Mouse (Mus musculus): Measurements from ENCODE around the gene Olfr94. TPM values are rescaled to one million over a fixed set of nuclear protein-coding genes. Genes with fewer than 3 reads are reported as not detected.

Olfr94 gene
- polyA plus RNA-seq, 1 experiment from 2014 or later, result not detected

GRCm38 (mm10) chr17:37218486-37218885, 17.7 kb upstream of the Olfr94 start:
- WGBS, result 92% methylated on average over 3 of the region's 3 CpGs
- no peak for DNase-seq (ENCODE audit: low spot score)
- H3K27ac ChIP-seq (replicated peaks; ENCODE audit: low read depth, low read length), result no peak overlapping the region

DNA sequence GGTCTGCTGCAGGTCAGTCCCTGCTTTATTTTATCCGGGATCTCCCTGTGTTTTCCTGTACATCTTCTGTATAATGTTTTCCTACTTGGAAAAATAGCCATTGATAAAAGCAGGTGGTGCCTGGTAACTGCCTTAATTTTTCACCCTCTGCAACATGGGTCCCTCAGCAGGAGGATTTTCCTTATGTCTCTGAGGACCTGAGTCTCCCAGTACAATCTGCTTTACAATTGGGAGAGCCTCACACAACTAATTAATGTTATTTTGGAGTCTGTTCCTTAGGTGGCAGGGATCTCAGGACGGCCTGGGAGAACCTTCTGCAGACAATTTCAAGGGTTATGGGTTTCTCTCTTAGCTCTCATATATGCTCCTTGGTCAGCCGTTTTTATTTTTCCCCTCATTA, 12.2 kb upstream of the Olfr94 start, which contains the start of gene Olfr95:
Gene Olfr95, minus strand, starts transcription at position 101 of the 400 bp plus-strand sequence.
- 69% methylated on average over 3 of the region's 3 CpGs for WGBS
- Histone ChIP-seq H3K4me3 (ENCODE audit: low read depth, low read length) (no peak within 1 kb of the TSS), H3K4me1 (ENCODE audit: control insufficient read depth, insufficient read depth, low read length) (no peaks in the 10 kb centered on the region; the same call in 1 of the 2 replicates), H3K9me3 (replicated peaks; ENCODE audit: control insufficient read depth, low read length) (no peaks in the 10 kb centered on the region; the same call in 1 of the 2 replicates), H3K27ac (replicated peaks; ENCODE audit: low read depth, low read length) (no peak within 1 kb of the TSS), H3K9ac (replicated peaks; ENCODE audit: low read length) (no peak within 1 kb of the TSS), H3K27me3 (ENCODE audit: control insufficient read depth, insufficient read depth, low read length) (peaks cover 8% of the 10 kb centered on the region; the same call in 1 of the 2 replicates), H3K36me3 (replicated peaks; ENCODE audit: control insufficient read depth, insufficient read depth, low read depth, low read length) (no peaks in the 10 kb centered on the region), H3K4me2 (ENCODE audit: low read depth, low read length) (no peak within 1 kb of the TSS)
- ATAC-seq (replicated peaks; ENCODE audit: insufficient number of reproducible peaks, low FRiP score, low TSS enrichment, low read depth), result no peak
- DNase-seq (ENCODE audit: low spot score), result no peak

More at GRCm38 (mm10) chr17:37218486-37218885, 17.7 kb upstream of the Olfr94 start:
- Histone ChIP-seq H3K9ac (replicated peaks; ENCODE audit: low read length) (no peak overlapping the region), H3K4me3 (ENCODE audit: low read depth, low read length) (no peak overlapping the region), H3K4me1 (ENCODE audit: control insufficient read depth, insufficient read depth, low read length) (no peaks in the 10 kb centered on the region), H3K36me3 (replicated peaks; ENCODE audit: control insufficient read depth, insufficient read depth, low read depth, low read length) (no peaks in the 10 kb centered on the region), H3K4me2 (ENCODE audit: low read depth, low read length) (no peak overlapping the region), H3K27me3 (ENCODE audit: control insufficient read depth, insufficient read depth, low read length) (no peaks in the 10 kb centered on the region), H3K9me3 (replicated peaks; ENCODE audit: control insufficient read depth, low read length) (no peaks in the 10 kb centered on the region; the same call in 1 of the 2 replicates)
- ATAC-seq (replicated peaks; ENCODE audit: insufficient number of reproducible peaks, low FRiP score, low TSS enrichment, low read depth), result no peak

- Histone ChIP-seq H3K9ac (replicated peaks; ENCODE audit: low read length) (no peak overlapping the region; the same call in 1 of the 2 replicates), H3K9me3 (replicated peaks; ENCODE audit: control insufficient read depth, low read length) (no peaks in the 10 kb centered on the region), H3K4me2 (ENCODE audit: low read depth, low read length) (peak overlapping the region; percentile 29), H3K36me3 (replicated peaks; ENCODE audit: control insufficient read depth, insufficient read depth, low read depth, low read length) (no peaks in the 10 kb centered on the region), H3K27ac (replicated peaks; ENCODE audit: low read depth, low read length) (no peak overlapping the region), H3K4me3 (ENCODE audit: low read depth, low read length) (peak overlapping the region; percentile 26), H3K4me1 (ENCODE audit: control insufficient read depth, insufficient read depth, low read length) (no peaks in the 10 kb centered on the region; the same call in 1 of the 2 replicates), H3K27me3 (ENCODE audit: control insufficient read depth, insufficient read depth, low read length) (peaks cover 8% of the 10 kb centered on the region; the same call in 1 of the 2 replicates)
- ATAC-seq (replicated peaks; ENCODE audit: insufficient number of reproducible peaks, low FRiP score, low TSS enrichment, low read depth) (no peak), DNase-seq (ENCODE audit: low spot score) (no peak)
- 19% methylated on average over 40 of the region's 40 CpGs for WGBS
Observed at GRCm38 (mm10) chr17:37210884-37211768, 10.3 kb upstream of the Olfr94 start.

- H3K4me2 ChIP-seq (ENCODE audit: low read depth, low read length), result no peak overlapping the region
- WGBS, result 44% methylated on average over 3 of the region's 3 CpGs
- H3K9me3 ChIP-seq (replicated peaks; ENCODE audit: control insufficient read depth, low read length), result no peaks in the 10 kb centered on the region
- ATAC-seq (replicated peaks; ENCODE audit: insufficient number of reproducible peaks, low FRiP score, low TSS enrichment, low read depth) (no peak), DNase-seq (ENCODE audit: low spot score) (no peak)
- H3K36me3 ChIP-seq (replicated peaks; ENCODE audit: control insufficient read depth, insufficient read depth, low read depth, low read length), result no peaks in the 10 kb centered on the region
- no peak overlapping the region for H3K4me3 ChIP-seq (ENCODE audit: low read depth, low read length)
- no peak overlapping the region for H3K27ac ChIP-seq (replicated peaks; ENCODE audit: low read depth, low read length)
- H3K9ac ChIP-seq (replicated peaks; ENCODE audit: low read length), result no peak overlapping the region
- no peaks in the 10 kb centered on the region for H3K27me3 ChIP-seq (ENCODE audit: control insufficient read depth, insufficient read depth, low read length)
- H3K4me1 ChIP-seq (ENCODE audit: control insufficient read depth, insufficient read depth, low read length), result no peaks in the 10 kb centered on the region
Observed at GRCm38 (mm10) chr17:37203917-37204236, 3.1 kb upstream of the Olfr94 start.

DNA sequence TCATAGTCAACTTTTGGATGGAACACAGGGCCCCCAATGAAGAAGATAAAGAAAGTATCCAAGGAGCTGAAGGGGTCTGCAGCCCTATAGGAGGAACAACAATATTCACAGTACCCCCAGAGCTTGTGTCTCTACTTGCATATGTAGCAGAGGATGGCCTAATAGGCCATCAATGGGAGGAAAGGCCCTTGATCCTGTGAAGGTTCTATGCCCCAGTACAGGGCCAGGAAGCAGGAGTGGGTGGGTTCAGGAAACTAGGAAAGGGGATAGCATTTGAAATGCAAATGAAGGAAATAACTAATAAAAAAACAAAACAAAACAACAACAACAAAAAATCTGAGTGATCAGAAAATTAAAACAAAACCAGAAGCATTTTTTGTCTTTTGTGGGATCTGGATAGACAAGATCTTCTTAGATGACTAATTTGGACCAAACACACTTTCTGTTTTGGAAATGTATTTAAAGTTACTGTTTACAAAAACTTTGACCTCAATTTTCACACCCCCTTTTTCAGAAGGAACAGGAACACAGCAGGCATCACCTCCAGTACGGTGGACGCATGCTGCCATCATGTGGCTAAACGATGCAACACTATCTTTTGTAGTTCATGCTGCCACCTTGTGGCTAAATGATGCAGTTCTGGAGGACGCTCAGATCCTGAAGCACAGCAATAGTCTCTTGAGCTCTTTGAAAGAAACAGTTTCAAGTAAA, 2.6 kb upstream of the Olfr94 start:
- WGBS, result 1% methylated on average over 4 of the region's 4 CpGs
- ATAC-seq (replicated peaks; ENCODE audit: insufficient number of reproducible peaks, low FRiP score, low TSS enrichment, low read depth), result 0 out of 2 replicates have a peak, but pooled peaks have one; percentile 44
- H3K27ac ChIP-seq (replicated peaks; ENCODE audit: low read depth, low read length), result no peak overlapping the region
- no peak overlapping the region for H3K4me2 ChIP-seq (ENCODE audit: low read depth, low read length)
- H3K27me3 ChIP-seq (ENCODE audit: control insufficient read depth, insufficient read depth, low read length), result peaks cover under 1% of the 10 kb centered on the region; the same call in 1 of the 2 replicates
- no peak overlapping the region for H3K4me3 ChIP-seq (ENCODE audit: low read depth, low read length)
- H3K36me3 ChIP-seq (replicated peaks; ENCODE audit: control insufficient read depth, insufficient read depth, low read depth, low read length), result no peaks in the 10 kb centered on the region
- DNase-seq (ENCODE audit: low spot score), result peak; percentile 88
- H3K4me1 ChIP-seq (ENCODE audit: control insufficient read depth, insufficient read depth, low read length), result no peaks in the 10 kb centered on the region
- H3K9me3 ChIP-seq (replicated peaks; ENCODE audit: control insufficient read depth, low read length), result no peaks in the 10 kb centered on the region
- no peak overlapping the region for H3K9ac ChIP-seq (replicated peaks; ENCODE audit: low read length)

GRCm38 (mm10) chr17:37196845-37197724, 3.7 kb downstream of the Olfr94 start:
- peak; percentile 96 for ATAC-seq (replicated peaks; ENCODE audit: insufficient number of reproducible peaks, low FRiP score, low TSS enrichment, low read depth)
- Histone ChIP-seq H3K4me3 (ENCODE audit: low read depth, low read length) (peak overlapping the region; percentile 54), H3K9me3 (replicated peaks; ENCODE audit: control insufficient read depth, low read length) (no peaks in the 10 kb centered on the region), H3K27me3 (ENCODE audit: control insufficient read depth, insufficient read depth, low read length) (peaks cover 13% of the 10 kb centered on the region), H3K27ac (replicated peaks; ENCODE audit: low read depth, low read length) (no peak overlapping the region), H3K4me1 (ENCODE audit: control insufficient read depth, insufficient read depth, low read length) (peaks cover 2% of the 10 kb centered on the region; the same call in 1 of the 2 replicates), H3K36me3 (replicated peaks; ENCODE audit: control insufficient read depth, insufficient read depth, low read depth, low read length) (no peaks in the 10 kb centered on the region), H3K9ac (replicated peaks; ENCODE audit: low read length) (peak overlapping the region; percentile 53), H3K4me2 (ENCODE audit: low read depth, low read length) (peak overlapping the region; percentile 93)
- DNase-seq (ENCODE audit: low spot score), result peak; percentile 62
- under 1% methylated on average over 76 of the region's 77 CpGs for WGBS

DNA sequence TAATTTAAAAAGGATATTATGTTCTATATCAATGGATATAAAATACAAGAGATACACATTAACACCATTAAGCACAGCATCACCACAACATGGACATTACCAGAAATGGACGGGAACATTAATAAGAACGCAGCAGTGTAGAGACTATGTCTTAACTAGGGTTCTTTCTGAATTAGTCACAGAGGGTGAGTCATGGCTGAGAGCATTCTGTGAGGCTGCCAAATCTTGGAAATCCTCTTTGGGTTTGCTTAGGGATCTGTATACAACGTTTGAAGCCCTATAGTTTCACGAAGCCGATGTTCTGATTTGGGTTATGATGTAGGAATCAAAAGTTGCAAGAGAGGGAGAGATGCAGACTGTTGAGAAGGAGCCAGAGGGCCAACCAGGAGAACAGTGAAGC, 6.0 kb downstream of the Olfr94 start:
- Histone ChIP-seq H3K9me3 (replicated peaks; ENCODE audit: control insufficient read depth, low read length) (no peaks in the 10 kb centered on the region), H3K4me1 (ENCODE audit: control insufficient read depth, insufficient read depth, low read length) (peaks cover 2% of the 10 kb centered on the region; the same call in 1 of the 2 replicates), H3K4me2 (ENCODE audit: low read depth, low read length) (no peak overlapping the region), H3K36me3 (replicated peaks; ENCODE audit: control insufficient read depth, insufficient read depth, low read depth, low read length) (no peaks in the 10 kb centered on the region), H3K4me3 (ENCODE audit: low read depth, low read length) (no peak overlapping the region), H3K9ac (replicated peaks; ENCODE audit: low read length) (no peak overlapping the region), H3K27me3 (ENCODE audit: control insufficient read depth, insufficient read depth, low read length) (peaks cover 13% of the 10 kb centered on the region), H3K27ac (replicated peaks; ENCODE audit: low read depth, low read length) (no peak overlapping the region)
- DNase-seq (ENCODE audit: low spot score) (no peak), ATAC-seq (replicated peaks; ENCODE audit: insufficient number of reproducible peaks, low FRiP score, low TSS enrichment, low read depth) (no peak)
- 89% methylated on average over 5 of the region's 5 CpGs for WGBS
